Comparison of ENCODE assay signal across 10 mouse cellular contexts in the genomic region with DNA sequence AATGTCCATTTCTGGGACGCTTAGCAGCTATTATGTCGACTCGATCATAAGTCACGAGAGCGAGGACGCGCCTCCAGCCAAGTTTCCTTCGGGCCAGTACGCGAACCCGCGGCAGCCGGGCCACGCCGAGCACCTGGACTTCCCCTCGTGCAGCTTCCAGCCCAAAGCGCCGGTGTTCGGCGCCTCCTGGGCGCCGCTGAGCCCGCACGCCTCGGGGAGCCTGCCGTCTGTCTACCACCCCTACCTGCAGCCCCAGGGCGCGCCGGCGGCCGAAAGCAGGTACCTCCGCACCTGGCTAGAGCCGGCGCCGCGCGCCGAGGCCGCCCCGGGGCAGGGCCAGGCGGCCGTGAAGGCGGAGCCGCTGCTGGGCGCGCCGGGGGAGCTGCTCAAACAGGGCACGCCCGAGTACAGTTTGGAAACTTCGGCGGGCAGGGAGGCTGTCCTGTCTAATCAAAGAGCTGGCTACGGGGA. TPM values are rescaled to one million over a fixed set of nuclear protein-coding genes. Genes with fewer than 3 reads are reported as not detected.
DNase-seq lines count a peak whose midpoint lies in the region; ATAC-seq lines count a peak whose summit lies in the region.
"Had no signal": no experiment of that assay in that cellular context is flagged by ENCODE, and none has a peak within 500 bp of the region (broad histone marks: within the 10 kb centered on the region; RNA-seq: fewer than 3 reads in every experiment).

No protein-coding gene starts in this region.

- peak overlapping the region; percentile 61 for H3K9ac ChIP-seq in hindbrain, embryonic 13.5 days
- no peak overlapping the region for H3K9ac ChIP-seq in limb, embryonic 12.5 days (replicated peaks)
- H3K9ac ChIP-seq in forebrain, embryonic 15.5 days (replicated peaks), result no peak overlapping the region

- peak; percentile 75 for DNase-seq in urinary bladder, postnatal 14 days (ENCODE audit: low spot score)
- no peak for DNase-seq in urinary bladder, postnatal 10 days (ENCODE audit: low spot score)
- DNase-seq in yolk sac, embryonic 10.5 days (ENCODE audit: low spot score), result peak; percentile 50
- no peak for DNase-seq in embryo, embryonic 9.5 days (ENCODE audit: extremely low spot score)
- DNase-seq in spleen, postnatal 10 days (ENCODE audit: low spot score in 2 of 2), result no peak
- DNase-seq: cerebellum, adult 2 months had no signal

- H3K4me3 ChIP-seq in hindbrain, embryonic 13.5 days, result peak overlapping the region; percentile 34
- H3K4me3 ChIP-seq in limb, embryonic 12.5 days (replicated peaks), result peak overlapping the region; percentile 32
- H3K4me3 ChIP-seq in forebrain, embryonic 15.5 days, result no peak overlapping the region

- under 1% methylated on average over 52 of the region's 52 CpGs for WGBS in hindbrain, embryonic 13.5 days
- WGBS in limb, embryonic 12.5 days, result under 1% methylated on average over 52 of the region's 52 CpGs
- WGBS in forebrain, embryonic 15.5 days, result under 1% methylated on average over 52 of the region's 52 CpGs

- ATAC-seq in hindbrain, embryonic 13.5 days (ENCODE audit: low FRiP score), result no peak
- ATAC-seq in limb, embryonic 12.5 days (ENCODE audit: insufficient number of reproducible peaks, insufficient read depth, low FRiP score, low TSS enrichment, low read depth), result no peak
- ATAC-seq in forebrain, embryonic 15.5 days (replicated peaks), result no peak

- peaks cover 14% of the 10 kb centered on the region for H3K4me1 ChIP-seq in hindbrain, embryonic 13.5 days (replicated peaks)
- peaks cover 18% of the 10 kb centered on the region for H3K4me1 ChIP-seq in limb, embryonic 12.5 days (replicated peaks)
- peaks cover 9% of the 10 kb centered on the region; the same call in 1 of the 2 replicates for H3K4me1 ChIP-seq in forebrain, embryonic 15.5 days

- H3K36me3 ChIP-seq in hindbrain, embryonic 13.5 days, result no peaks in the 10 kb centered on the region
- H3K36me3 ChIP-seq in limb, embryonic 12.5 days, result no peaks in the 10 kb centered on the region
- H3K36me3 ChIP-seq in forebrain, embryonic 15.5 days, result no peaks in the 10 kb centered on the region

- peak overlapping the region; percentile 73 for H3K27ac ChIP-seq in hindbrain, embryonic 13.5 days
- H3K27ac ChIP-seq in limb, embryonic 12.5 days, result no peak overlapping the region
- H3K27ac ChIP-seq in forebrain, embryonic 15.5 days (replicated peaks), result no peak overlapping the region

- no peaks in the 10 kb centered on the region for H3K9me3 ChIP-seq in hindbrain, embryonic 13.5 days
- no peaks in the 10 kb centered on the region for H3K9me3 ChIP-seq in limb, embryonic 12.5 days
- H3K9me3 ChIP-seq in forebrain, embryonic 15.5 days, result no peaks in the 10 kb centered on the region

- peaks cover 98% of the 10 kb centered on the region for H3K27me3 ChIP-seq in hindbrain, embryonic 13.5 days
- peaks cover 97% of the 10 kb centered on the region for H3K27me3 ChIP-seq in limb, embryonic 12.5 days
- peaks cover 99% of the 10 kb centered on the region for H3K27me3 ChIP-seq in forebrain, embryonic 15.5 days

- H3K4me2 ChIP-seq in hindbrain, embryonic 13.5 days, result peak overlapping the region; percentile 39
- H3K4me2 ChIP-seq in limb, embryonic 12.5 days, result peak overlapping the region; percentile 46
- no peak overlapping the region for H3K4me2 ChIP-seq in forebrain, embryonic 15.5 days (replicated peaks)

RNA-seq across cellular contexts. Expression of gene Hoxb9, which starts 0.3 kb away (rescaled TPM):
- 4.8 and 7.2 TPM in 2 replicates for polyA plus RNA-seq in hindbrain, embryonic 13.5 days (2015; fragmentation: Nextera tagmentation; extraction: Ambion mirVana)
- polyA plus RNA-seq in limb, embryonic 12.5 days (2016; fragmentation: Nextera tagmentation; extraction: Ambion mirVana), result 1.0 and 1.3 TPM in 2 replicates
- polyA plus RNA-seq in forebrain, embryonic 15.5 days (2015; fragmentation: Nextera tagmentation; extraction: Ambion mirVana), result not detected in 2 replicates
- polyA plus RNA-seq: cerebellum, adult 2 months; liver, adult 2 months had no signal

RNA-seq across cellular contexts. Expression of gene Hoxb8, which starts 10.1 kb away (rescaled TPM):
- 19.2 and 27.2 TPM in 2 replicates for polyA plus RNA-seq in hindbrain, embryonic 13.5 days (2015; fragmentation: Nextera tagmentation; extraction: Ambion mirVana)
- polyA plus RNA-seq in limb, embryonic 12.5 days (2016; fragmentation: Nextera tagmentation; extraction: Ambion mirVana), result 0.24 and 0.40 TPM in 2 replicates
- polyA plus RNA-seq in forebrain, embryonic 15.5 days (2015; fragmentation: Nextera tagmentation; extraction: Ambion mirVana), result not detected in 2 replicates

RNA-seq across cellular contexts. Expression of gene Hoxb7, which starts 14.8 kb away (rescaled TPM):
- 21.5 and 33.2 TPM in 2 replicates for polyA plus RNA-seq in hindbrain, embryonic 13.5 days (2015; fragmentation: Nextera tagmentation; extraction: Ambion mirVana)
- 1.8 and 2.1 TPM in 2 replicates for polyA plus RNA-seq in limb, embryonic 12.5 days (2016; fragmentation: Nextera tagmentation; extraction: Ambion mirVana)
- polyA plus RNA-seq in forebrain, embryonic 15.5 days (2015; fragmentation: Nextera tagmentation; extraction: Ambion mirVana), result not detected in 2 replicates
- polyA plus RNA-seq: cerebellum, adult 2 months had no signal

RNA-seq across cellular contexts. Expression of gene Hoxb6, which starts 20.7 kb away (rescaled TPM):
- polyA plus RNA-seq in hindbrain, embryonic 13.5 days (2015; fragmentation: Nextera tagmentation; extraction: Ambion mirVana), result 81.9 and 132 TPM in 2 replicates
- polyA plus RNA-seq in limb, embryonic 12.5 days (2016; fragmentation: Nextera tagmentation; extraction: Ambion mirVana), result 1.0 and 1.1 TPM in 2 replicates
- polyA plus RNA-seq in forebrain, embryonic 15.5 days (2015; fragmentation: Nextera tagmentation; extraction: Ambion mirVana), result not detected in 2 replicates

RNA-seq across cellular contexts. Expression of gene Hoxb5, which starts 31.6 kb away (rescaled TPM):
- 196 and 216 TPM in 2 replicates for polyA plus RNA-seq in hindbrain, embryonic 13.5 days (2015; fragmentation: Nextera tagmentation; extraction: Ambion mirVana)
- 0.83 and 2.1 TPM in 2 replicates for polyA plus RNA-seq in limb, embryonic 12.5 days (2016; fragmentation: Nextera tagmentation; extraction: Ambion mirVana)
- polyA plus RNA-seq in forebrain, embryonic 15.5 days (2015; fragmentation: Nextera tagmentation; extraction: Ambion mirVana), result not detected in 2 replicates

Comparison
In these comparisons a context has a peak if more than half of its experiments do, and no peak if none do; other contexts are left out.
1. DNase-seq: peak in urinary bladder, postnatal 14 days (single experiment) and yolk sac, embryonic 10.5 days (single experiment); none in urinary bladder, postnatal 10 days (single experiment), embryo, embryonic 9.5 days (single experiment) and spleen, postnatal 10 days (0 of 2).
2. RNA of gene Hoxb8, which starts 10.1 kb away (polyA plus RNA-seq): 19.2 to 27.2 TPM in hindbrain, embryonic 13.5 days; 0.24 to 0.40 TPM in limb, embryonic 12.5 days and not detected in forebrain, embryonic 15.5 days; every median in the first group is over 10 times any median in the second.